Mouse (Mus musculus) liver, embryonic 16.5 days (tissue): ENCODE results near the gene Tmem88. TPM values are rescaled to one million over a fixed set of nuclear protein-coding genes. Genes with fewer than 3 reads are reported as not detected.

Experiments
- ATAC-seq: fragments of 200-750 bp; cut with Nextera tagmentation; 2 replicates; pipeline ENCODE4 v1.8.0; 2017; ENCODE audit warnings: low read depth, mild to moderate bottlenecking, moderate number of reproducible peaks, moderate library complexity
- H3K27ac ChIP-seq: fragments of 300-500 bp; sonication (generic); 2 replicates; pipeline ENCODE4 v1.5.1; 2014; ENCODE audit warnings: mild to moderate bottlenecking, low read length
- H3K27me3 ChIP-seq: fragments of 300-500 bp; sonication (generic); 2 replicates; pipeline ENCODE4 v1.6.1; 2014; ENCODE audit warnings: low read depth, low read length, mixed read lengths; ENCODE audit not compliant: control insufficient read depth, insufficient read depth
- H3K36me3 ChIP-seq: fragments of 300-500 bp; sonication (generic); 2 replicates; pipeline ENCODE4 v1.6.1; 2014; ENCODE audit warnings: mild to moderate bottlenecking; ENCODE audit not compliant: control insufficient read depth, insufficient read depth
- H3K4me1 ChIP-seq: fragments of 300-500 bp; sonication (generic); 2 replicates; pipeline ENCODE4 v1.6.1; 2014; ENCODE audit warnings: low read depth, low read length, mixed read lengths; ENCODE audit not compliant: control insufficient read depth
- H3K4me2 ChIP-seq: fragments of 300-500 bp; sonication (generic); 2 replicates; pipeline ENCODE4 v1.6.1; 2014; ENCODE audit warnings: low read depth, low read length, mixed read lengths
- H3K4me3 ChIP-seq: fragments of 300-500 bp; sonication (generic); 2 replicates; pipeline ENCODE4 v1.5.1; 2014; ENCODE audit warnings: low read depth, mild to moderate bottlenecking, low read length
- H3K9ac ChIP-seq: fragments of 300-500 bp; sonication (generic); 2 replicates; pipeline ENCODE4 v1.6.1; 2014; ENCODE audit warnings: low read depth, low read length
- H3K9me3 ChIP-seq: fragments of 300-500 bp; sonication (generic); replicated peaks from 2 replicates; pipeline ENCODE4 v1.6.1; 2016; ENCODE audit warnings: low read length; ENCODE audit not compliant: control insufficient read depth
- WGBS: fragments of 180-500 bp; shearing (Covaris S2); extraction: QIAGEN DNeasy Blood & Tissue Kit; methylation state at CpG from one replicate; pipeline ENCODE4 v1.1.7; 2014; ENCODE audit not compliant: insufficient replicate concordance; 5-methylcytosine and 5-hydroxymethylcytosine counted together
- polyA plus RNA-seq: library from polyadenylated mRNA; unstranded; fragments of >200 nt; fragmentation: Nextera tagmentation; extraction: Ambion mirVana; gene quantifications from 2 replicates; pipeline ENCODE4 v1.2.1, GENCODE M21; 2015

Tmem88 gene
- polyA plus RNA-seq, 1 experiment from 2014 or later, result 7.8 TPM

DNA sequence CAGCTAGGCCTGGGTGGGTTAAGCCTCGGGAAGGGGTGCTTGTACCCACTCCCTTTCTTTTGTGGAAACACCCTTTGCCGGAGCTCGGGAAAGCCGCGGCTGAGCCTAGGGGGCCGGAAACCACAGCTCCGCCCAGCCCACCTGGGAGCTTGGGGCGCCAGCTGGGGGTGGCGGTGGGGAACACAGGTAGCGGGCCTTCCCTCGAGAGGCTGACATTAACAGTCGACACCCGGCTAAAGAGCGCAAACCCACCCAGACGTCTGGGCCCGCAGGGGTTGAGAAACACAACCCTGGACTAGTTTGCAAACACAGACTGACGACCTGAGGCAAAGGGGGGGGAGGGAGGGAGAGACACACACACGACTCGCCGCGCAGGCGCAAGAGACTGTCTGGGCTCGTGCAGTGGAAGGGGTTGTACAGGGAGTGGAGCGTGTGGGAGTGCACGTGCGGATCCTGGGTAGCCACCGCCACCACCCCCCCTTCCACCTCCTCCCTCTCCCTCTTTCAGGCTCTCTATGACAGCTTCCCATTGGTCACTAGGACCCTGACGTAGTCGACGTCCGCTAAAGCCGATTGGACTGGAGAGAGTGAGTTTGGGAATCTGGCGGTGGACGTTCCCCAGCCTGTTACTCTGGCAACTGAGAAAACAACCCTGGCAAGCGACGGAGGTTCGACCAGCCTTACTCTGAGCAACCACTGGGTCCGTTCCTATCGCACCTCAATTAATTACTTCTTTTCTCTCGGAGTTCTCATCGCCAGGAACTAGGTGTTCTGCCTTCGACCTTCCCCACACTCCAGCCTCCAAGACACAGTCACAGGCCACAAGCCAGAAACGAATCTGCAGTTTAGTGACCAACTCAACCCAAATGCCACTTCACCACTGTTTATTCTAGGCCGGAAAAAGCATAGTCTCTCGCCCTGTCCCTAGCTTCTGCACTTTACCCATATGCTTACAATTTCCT is 20.7 kb upstream of the Tmem88 start:
- peak; percentile 80 for ATAC-seq
- Histone ChIP-seq H3K4me3 (peak overlapping the region; percentile 58), H3K27ac (peak overlapping the region; percentile 80), H3K9me3 (no peaks in the 10 kb centered on the region), H3K27me3 (peaks cover 56% of the 10 kb centered on the region), H3K9ac (peak overlapping the region; percentile 47), H3K36me3 (no peaks in the 10 kb centered on the region), H3K4me1 (peaks cover 54% of the 10 kb centered on the region), H3K4me2 (peak overlapping the region; percentile 89)
- WGBS, result under 1% methylated on average over 45 of the region's 45 CpGs

GRCm38 (mm10) chr11:69417449-69418384 is 19.7 kb upstream of the Tmem88 start:
- H3K9me3 ChIP-seq, result no peaks in the 10 kb centered on the region
- peak overlapping the region; percentile 58 for H3K4me3 ChIP-seq
- H3K36me3 ChIP-seq, result no peaks in the 10 kb centered on the region
- H3K9ac ChIP-seq, result peak overlapping the region; percentile 47
- under 1% methylated on average over 39 of the region's 39 CpGs for WGBS
- H3K4me1 ChIP-seq, result peaks cover 63% of the 10 kb centered on the region
- peak; percentile 37 for ATAC-seq
- peaks cover 56% of the 10 kb centered on the region for H3K27me3 ChIP-seq
- H3K4me2 ChIP-seq, result peak overlapping the region; percentile 89
- H3K27ac ChIP-seq, result peak overlapping the region; percentile 80

DNA sequence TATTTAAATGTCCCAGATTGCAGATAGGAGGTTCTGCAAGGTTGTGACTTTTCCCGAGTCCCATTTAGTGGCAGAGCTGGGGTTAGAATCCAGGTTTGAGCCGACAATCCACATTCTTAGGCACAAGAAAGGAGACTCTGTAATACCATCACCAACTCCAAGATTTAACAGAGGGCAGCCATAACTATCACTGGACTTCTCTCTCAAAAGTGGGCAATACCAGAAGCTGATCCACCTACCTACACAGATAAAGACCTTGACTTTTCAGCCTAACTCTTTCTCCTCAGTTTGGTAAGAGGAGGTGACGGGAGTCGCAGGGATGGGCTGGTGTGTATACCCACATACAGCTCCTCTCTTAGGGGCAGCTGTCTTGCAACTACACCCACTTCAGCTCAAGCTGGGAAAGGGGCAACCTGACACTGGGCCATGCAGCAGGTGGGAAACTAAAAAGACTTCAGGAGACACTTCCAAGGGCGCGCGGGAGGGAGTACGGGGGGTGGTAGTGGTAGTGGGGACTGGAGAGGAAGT is 19.0 kb upstream of the Tmem88 start:
- no peak for ATAC-seq
- Histone ChIP-seq H3K27me3 (peaks cover 51% of the 10 kb centered on the region), H3K4me1 (peaks cover 70% of the 10 kb centered on the region)

DNA sequence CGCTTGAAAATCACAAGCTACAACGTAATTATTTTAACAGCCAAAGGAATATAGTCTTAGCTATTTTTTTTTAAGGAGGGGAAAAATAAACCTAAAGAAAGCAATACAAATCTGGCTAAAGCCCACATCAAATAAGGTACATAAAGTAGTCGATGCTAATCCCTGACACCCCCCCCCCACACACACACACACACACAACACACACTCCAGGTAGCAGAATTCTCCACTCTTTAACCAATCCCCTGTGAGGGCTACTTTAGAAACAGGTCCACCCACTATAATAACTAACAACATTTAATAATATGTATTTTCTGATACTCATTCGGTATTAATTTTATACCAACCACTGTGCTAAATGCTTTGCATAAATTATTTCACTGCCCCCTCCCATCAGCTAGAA is 18.5 kb upstream of the Tmem88 start:
- Histone ChIP-seq H3K9ac (no peak overlapping the region), H3K36me3 (no peaks in the 10 kb centered on the region), H3K4me2 (peak overlapping the region; percentile 54), H3K9me3 (no peaks in the 10 kb centered on the region), H3K4me1 (peaks cover 75% of the 10 kb centered on the region), H3K27ac (peak overlapping the region; percentile 54), H3K27me3 (peaks cover 46% of the 10 kb centered on the region), H3K4me3 (peak overlapping the region; percentile 16)
- no peak for ATAC-seq
- WGBS, result 9% methylated on average over 4 of the region's 4 CpGs

More for the DNA sequence above, 19.0 kb upstream of the Tmem88 start:
- peak overlapping the region; percentile 69 for H3K27ac ChIP-seq
- H3K4me2 ChIP-seq, result peak overlapping the region; percentile 89
- no peaks in the 10 kb centered on the region for H3K9me3 ChIP-seq
- no peak overlapping the region for H3K9ac ChIP-seq
- no peaks in the 10 kb centered on the region for H3K36me3 ChIP-seq
- peak overlapping the region; percentile 58 for H3K4me3 ChIP-seq
- 27% methylated on average over 8 of the region's 8 CpGs for WGBS

DNA sequence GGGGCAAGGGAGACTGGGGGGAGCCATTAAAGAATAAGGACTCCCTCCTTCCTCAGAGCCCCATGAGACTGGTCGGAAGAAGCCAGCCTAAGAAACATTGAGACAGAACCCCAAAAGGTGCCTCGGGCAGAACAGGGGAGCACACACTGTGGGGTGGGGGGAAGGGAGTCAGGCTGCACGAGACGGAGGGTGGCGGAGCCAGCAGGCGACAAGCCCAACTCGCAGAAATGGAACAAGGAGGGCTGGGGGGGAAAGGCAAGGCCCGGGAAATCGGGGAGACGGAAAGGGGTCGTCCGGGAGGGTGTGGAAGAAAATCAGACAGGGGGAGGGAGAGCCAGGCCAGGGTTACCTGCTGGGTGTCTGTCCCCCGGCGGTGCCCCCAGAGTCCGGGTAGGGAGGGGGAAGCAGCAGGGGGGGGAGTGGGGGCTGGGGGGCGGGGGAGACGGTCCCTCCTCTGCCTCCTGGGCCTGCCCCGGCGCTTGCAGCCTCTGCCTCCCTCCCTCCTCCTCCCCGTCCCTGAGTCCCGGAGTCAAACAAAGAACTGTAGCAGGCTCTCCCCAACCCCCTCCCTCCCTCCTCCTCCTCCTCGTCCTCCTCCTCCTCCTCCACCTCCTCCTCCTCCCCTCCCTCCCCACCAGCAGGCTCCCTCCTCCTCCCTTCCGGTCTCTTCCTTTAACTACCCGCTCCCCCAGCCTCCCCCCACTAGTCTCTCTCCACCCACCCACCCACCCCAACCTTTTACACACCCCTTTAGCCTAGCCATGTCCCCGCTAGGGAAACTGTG is 17.8 kb upstream of the Tmem88 start:
- H3K9me3 ChIP-seq, result no peaks in the 10 kb centered on the region
- H3K27ac ChIP-seq, result peak overlapping the region; percentile 83
- WGBS, result 2% methylated on average over 21 of the region's 25 CpGs
- H3K9ac ChIP-seq, result peak overlapping the region; percentile 55
- peak overlapping the region; percentile 60 for H3K4me3 ChIP-seq
- peaks cover 40% of the 10 kb centered on the region for H3K27me3 ChIP-seq
- peak overlapping the region; percentile 54 for H3K4me2 ChIP-seq
- peaks cover 72% of the 10 kb centered on the region for H3K4me1 ChIP-seq
- ATAC-seq, result no peak
- no peaks in the 10 kb centered on the region for H3K36me3 ChIP-seq

GRCm38 (mm10) chr11:69415327-69415667 is 17.3 kb upstream of the Tmem88 start:
- 9% methylated on average over 3 of the region's 3 CpGs for WGBS
- H3K4me1 ChIP-seq, result peaks cover 71% of the 10 kb centered on the region

DNA sequence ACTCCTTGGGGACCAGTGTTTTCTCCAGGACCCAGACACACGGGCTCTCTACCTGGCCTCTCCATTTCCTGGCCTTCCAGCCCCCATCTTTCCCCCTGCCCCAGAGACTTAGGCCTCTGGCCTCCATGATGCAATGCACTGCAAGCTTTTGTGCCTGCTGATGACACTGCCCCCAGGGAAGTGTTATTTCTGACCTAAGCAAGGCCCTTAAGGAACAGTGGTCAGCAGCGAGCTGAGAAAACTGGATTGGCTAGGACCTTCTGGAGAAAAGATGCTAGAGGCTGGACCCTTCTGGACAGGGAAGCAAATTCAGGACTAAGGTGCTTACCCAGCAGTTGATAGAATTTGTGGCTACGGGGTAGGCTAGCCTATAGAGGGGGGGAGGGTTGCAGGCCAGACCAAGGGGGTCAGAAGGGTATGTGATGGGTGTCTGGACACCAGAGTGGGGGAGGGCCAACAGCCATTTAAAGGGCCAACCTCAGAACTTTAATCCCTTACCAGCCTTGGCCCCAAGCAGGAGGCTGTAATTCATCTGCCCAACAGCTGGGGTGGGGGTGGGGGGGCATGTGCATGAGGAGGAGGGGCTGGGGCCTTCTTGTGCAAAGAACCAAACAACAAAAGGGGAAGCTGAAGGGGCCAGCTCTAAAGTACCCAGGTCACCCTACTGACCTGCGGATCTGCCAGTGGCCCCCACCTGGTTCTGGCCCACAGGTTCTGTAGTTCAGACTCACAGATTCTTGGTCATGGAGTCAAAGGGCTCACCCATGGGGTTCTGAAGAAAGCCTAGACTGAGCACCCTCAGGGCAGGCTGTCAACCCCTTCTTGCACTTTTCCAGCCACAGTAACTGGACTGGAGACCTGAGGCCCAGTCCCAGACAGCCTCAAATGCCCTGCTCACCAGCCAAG is 16.6 kb upstream of the Tmem88 start:
- WGBS, result 40% methylated on average over 4 of the region's 4 CpGs
- no peak for ATAC-seq
- peaks cover 70% of the 10 kb centered on the region for H3K4me1 ChIP-seq

More at GRCm38 (mm10) chr11:69415327-69415667, 17.3 kb upstream of the Tmem88 start:
- peak; percentile 6; the same call in 1 of the 2 replicates for ATAC-seq
- H3K27ac ChIP-seq, result peak overlapping the region; percentile 83
- H3K27me3 ChIP-seq, result peaks cover 34% of the 10 kb centered on the region
- H3K4me2 ChIP-seq, result peak overlapping the region; percentile 54
- peak overlapping the region; percentile 55 for H3K9ac ChIP-seq
- no peaks in the 10 kb centered on the region for H3K36me3 ChIP-seq
- H3K4me3 ChIP-seq, result peak overlapping the region; percentile 60
- no peaks in the 10 kb centered on the region for H3K9me3 ChIP-seq

More for the DNA sequence above, 16.6 kb upstream of the Tmem88 start:
- H3K4me2 ChIP-seq, result peak overlapping the region; percentile 54
- H3K9me3 ChIP-seq, result no peaks in the 10 kb centered on the region
- peak overlapping the region; percentile 83 for H3K27ac ChIP-seq
- peaks cover 34% of the 10 kb centered on the region for H3K27me3 ChIP-seq
- H3K36me3 ChIP-seq, result no peaks in the 10 kb centered on the region
- peak overlapping the region; percentile 35; the same call in 1 of the 2 replicates for H3K9ac ChIP-seq
- H3K4me3 ChIP-seq, result peak overlapping the region; percentile 60
